Mouse (Mus musculus): Measurements from ENCODE around the gene Rnf40. TPM values are rescaled to one million over a fixed set of nuclear protein-coding genes. Genes with fewer than 3 reads are reported as not detected.
A peak's percentile ranks its signal among the peaks of the same experiment; 100 is the strongest.

The Rnf40 gene
- 37.5 and 46.3 TPM in 2 replicates for polyA plus RNA-seq (2016; fragmentation: Nextera tagmentation; extraction: Ambion mirVana)

DNA sequence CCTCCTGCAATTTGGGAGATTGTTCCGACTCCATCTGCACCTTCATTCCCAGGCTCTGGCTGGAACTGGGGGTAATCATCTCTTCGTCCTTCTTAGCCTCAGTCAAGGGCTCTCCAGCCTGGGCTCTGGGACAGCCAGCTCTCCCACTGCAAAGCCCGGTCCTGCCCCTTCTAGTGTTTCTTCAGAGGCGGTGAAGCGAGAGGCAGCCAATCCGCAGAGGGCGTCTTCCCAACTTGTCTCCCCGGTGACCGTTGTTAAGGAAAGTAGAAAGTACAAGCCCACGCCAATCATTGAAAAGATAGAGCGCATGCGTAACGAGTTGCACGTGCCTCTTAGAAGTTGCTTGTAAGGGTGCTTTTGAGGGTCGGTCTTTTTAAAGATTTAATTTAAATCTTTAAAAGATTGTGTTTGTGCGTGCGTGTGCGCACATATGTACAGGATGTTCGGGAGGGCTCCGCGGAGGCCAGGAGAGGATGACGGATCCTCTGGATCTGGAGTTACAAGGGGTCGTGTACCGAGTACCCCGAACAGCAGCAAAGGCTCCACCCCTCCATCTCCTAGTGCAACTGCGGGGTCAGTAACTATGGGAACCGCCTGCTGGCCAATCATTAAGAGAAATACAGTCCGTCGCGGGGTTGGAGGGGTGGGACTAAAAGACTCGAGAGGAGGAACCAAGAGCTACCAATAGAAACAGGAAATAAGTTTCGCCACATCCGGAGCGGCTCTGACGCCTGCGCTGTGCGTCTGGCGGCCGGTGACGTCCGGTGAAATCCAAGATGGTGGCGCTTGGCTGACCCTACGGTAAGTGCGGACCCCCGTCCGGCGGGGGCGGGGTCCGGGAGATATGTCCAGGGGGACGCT, at the start of gene Rnf40, which contains the start of gene Ccdc189:
TSS of gene Rnf40 (plus strand) at position 757 of the 861 bp plus-strand sequence.
TSS of gene Ccdc189 (minus strand) at position 585 of the 861 bp plus-strand sequence.
- Histone ChIP-seq H3K9me3 (no peaks in the 10 kb centered on the region), H3K27me3 (ENCODE audit: insufficient read depth, poor library complexity, severe bottlenecking) (no peaks in the 10 kb centered on the region), H3K27ac (peak within 1 kb of the TSS; percentile 92), H3K4me1 (peaks cover 29% of the 10 kb centered on the region), H3K4me3 (peak within 1 kb of the TSS; percentile 85), H3K36me3 (peaks cover 63% of the 10 kb centered on the region)
- peak; percentile 99 for DNase-seq (ENCODE audit: low spot score)
- whole genome bisulfite sequencing = under 1% methylated on average over 50 of the region's 50 CpGs

DNA sequence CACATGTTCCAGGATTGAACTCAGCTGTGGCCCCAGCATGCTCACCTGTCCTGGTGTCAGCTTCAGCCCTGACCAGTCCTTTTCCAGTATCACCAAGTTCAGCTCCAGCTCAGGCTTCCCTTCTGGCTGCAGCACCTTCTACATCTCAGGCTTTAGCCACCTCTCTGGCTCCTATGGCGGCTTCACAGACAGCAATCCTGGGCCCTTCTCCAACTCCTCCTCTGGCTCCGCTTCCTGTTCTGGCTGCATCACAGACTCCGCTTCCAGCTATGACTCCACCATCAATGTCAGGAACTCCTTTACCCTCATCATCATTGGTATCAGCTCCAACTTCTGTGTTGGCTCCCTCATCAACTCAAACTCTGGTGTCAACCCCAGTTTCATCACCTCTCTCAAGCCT, 46.9 kb upstream of the Rnf40 start:
- DNase-seq (ENCODE audit: low spot score) = no peak
- Histone ChIP-seq H3K4me3 (no peak overlapping the region), H3K27ac (no peak overlapping the region), H3K27me3 (ENCODE audit: insufficient read depth, poor library complexity, severe bottlenecking) (no peaks in the 10 kb centered on the region), H3K9me3 (no peaks in the 10 kb centered on the region), H3K4me1 (no peaks in the 10 kb centered on the region), H3K36me3 (peaks cover 100% of the 10 kb centered on the region)
- whole genome bisulfite sequencing = 99% methylated on average over 3 of the region's 3 CpGs

DNA sequence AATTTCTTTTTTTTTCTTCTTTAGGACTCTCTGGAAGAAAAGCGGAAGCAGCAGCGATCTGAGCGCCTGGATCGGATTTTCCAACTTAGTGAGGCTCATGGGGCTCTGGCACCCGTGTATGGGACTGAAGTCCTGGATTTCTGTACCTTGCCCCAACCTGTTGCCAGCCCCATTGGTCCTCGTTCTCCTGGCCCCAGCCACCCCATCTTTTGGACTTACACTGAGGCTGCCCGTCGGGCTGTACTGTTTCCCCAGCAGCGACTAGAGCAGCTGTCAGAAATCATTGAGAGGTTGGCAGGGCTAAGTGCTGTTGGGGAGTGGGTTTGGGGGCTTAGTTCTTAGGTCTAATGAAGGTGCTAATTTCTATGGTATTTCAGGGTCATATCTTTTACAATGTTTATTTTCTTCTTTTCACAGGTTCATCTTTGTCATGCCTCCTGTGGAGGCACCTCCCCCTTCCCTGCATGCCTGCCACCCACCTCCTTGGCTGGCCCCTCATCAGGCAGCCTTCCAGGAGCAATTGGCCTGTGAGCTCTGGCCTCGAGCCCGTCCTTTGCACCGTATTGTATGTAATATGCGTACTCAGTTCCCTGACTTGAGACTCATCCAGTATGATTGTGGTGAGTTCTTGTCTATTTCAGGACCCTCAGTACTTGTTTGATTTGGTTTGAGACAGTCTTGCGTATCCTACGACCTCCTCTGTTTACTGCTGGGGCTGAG, 39.3 kb upstream of the Rnf40 start:
- Histone ChIP-seq H3K36me3 (peaks cover 87% of the 10 kb centered on the region), H3K27me3 (ENCODE audit: insufficient read depth, poor library complexity, severe bottlenecking) (no peaks in the 10 kb centered on the region), H3K27ac (no peak overlapping the region), H3K4me1 (no peaks in the 10 kb centered on the region), H3K4me3 (no peak overlapping the region), H3K9me3 (no peaks in the 10 kb centered on the region)
- no peak for DNase-seq (ENCODE audit: low spot score)
- 92% methylated on average over 15 of the region's 15 CpGs for WGBS

DNA sequence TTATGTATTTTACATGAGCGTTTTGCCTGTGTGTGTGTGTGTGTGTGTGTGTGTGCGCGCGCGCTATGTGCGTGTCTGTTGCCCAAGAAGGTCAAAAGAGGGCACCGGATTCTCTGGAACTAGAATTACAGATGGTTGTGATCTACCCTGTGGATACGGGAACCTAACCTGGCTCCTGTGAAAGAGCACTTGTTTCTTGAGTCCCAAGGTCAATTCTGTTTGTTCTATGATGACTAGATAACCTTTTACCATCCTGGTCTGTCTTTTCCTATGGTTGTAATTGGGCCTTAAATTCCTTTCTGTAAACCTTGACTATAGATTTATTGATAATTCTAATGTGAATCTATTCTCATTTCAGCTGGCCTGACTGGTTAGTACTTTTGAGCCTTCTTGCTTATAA, 37.0 kb upstream of the Rnf40 start:
- no peak for DNase-seq (ENCODE audit: low spot score)
- Histone ChIP-seq H3K4me3 (no peak overlapping the region), H3K4me1 (no peaks in the 10 kb centered on the region), H3K36me3 (peaks cover 87% of the 10 kb centered on the region), H3K9me3 (no peaks in the 10 kb centered on the region), H3K27me3 (ENCODE audit: insufficient read depth, poor library complexity, severe bottlenecking) (no peaks in the 10 kb centered on the region), H3K27ac (no peak overlapping the region)
- WGBS = 96% methylated on average over 8 of the region's 8 CpGs

DNA sequence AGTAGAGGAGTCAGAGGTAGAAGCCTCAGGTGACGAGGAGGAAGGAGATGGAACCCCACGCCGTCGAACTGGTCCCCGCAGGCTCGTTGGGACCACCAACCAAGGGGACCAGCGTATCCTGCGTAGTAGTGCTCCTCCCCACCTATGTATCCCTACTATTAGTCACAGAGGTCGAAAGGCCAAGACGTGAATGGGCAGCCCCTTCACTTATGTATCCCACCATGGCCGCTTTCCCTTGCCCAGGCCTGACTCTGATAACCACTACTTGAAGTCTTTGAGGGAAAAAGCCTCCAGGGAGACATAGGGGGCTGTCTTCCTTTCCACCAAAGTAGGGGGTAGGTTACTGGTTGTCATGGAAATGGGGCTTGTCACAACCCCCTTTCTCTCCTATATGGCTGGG, 28.0 kb upstream of the Rnf40 start:
- Histone ChIP-seq H3K36me3 (peaks cover 83% of the 10 kb centered on the region), H3K4me3 (no peak overlapping the region), H3K27ac (no peak overlapping the region), H3K9me3 (no peaks in the 10 kb centered on the region), H3K4me1 (peaks cover 5% of the 10 kb centered on the region; the same call in 1 of the 2 replicates), H3K27me3 (ENCODE audit: insufficient read depth, poor library complexity, severe bottlenecking) (no peaks in the 10 kb centered on the region)
- WGBS = 94% methylated on average over 11 of the region's 11 CpGs
- DNase-seq (ENCODE audit: low spot score) = no peak

DNA sequence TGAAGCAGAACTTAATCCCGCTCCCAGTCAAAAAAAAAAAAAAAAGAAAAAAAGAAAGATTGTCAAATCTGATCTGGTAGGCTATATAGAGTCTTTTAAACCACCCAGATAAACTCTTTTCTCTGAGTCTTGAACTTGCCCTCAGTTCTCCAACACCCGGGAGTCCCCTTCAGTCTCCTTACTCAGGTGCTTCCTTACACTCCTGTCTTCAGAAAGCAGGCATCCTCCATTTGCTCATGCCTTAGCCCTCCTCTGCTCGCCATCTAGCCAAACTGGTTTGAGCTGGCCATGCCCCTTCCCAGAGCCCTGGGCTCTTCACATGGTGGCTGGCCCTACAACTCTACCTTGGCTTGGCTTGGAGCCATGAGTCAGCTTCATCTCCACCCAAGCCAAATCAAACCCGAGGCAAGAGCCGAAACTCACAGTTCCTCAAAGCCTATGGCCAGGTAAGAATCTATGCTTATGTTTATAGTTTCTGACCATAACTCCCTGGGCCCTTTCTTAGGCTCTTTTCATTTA, 27.2 kb upstream of the Rnf40 start, which contains the start of gene Tmem265:
TSS of gene Tmem265 (plus strand) at position 51 of the 519 bp plus-strand sequence.
- Histone ChIP-seq H3K4me1 (peaks cover 5% of the 10 kb centered on the region; the same call in 1 of the 2 replicates), H3K4me3 (no peak within 1 kb of the TSS), H3K27me3 (ENCODE audit: insufficient read depth, poor library complexity, severe bottlenecking) (no peaks in the 10 kb centered on the region), H3K36me3 (peaks cover 82% of the 10 kb centered on the region), H3K27ac (no peak within 1 kb of the TSS), H3K9me3 (no peaks in the 10 kb centered on the region)
- no peak for DNase-seq (ENCODE audit: low spot score)
- WGBS = 91% methylated on average over 5 of the region's 5 CpGs

GRCm38 (mm10) chr7:127564381-127565150, 24.0 kb upstream of the Rnf40 start:
- Histone ChIP-seq H3K4me3 (no peak overlapping the region), H3K36me3 (peaks cover 69% of the 10 kb centered on the region), H3K9me3 (no peaks in the 10 kb centered on the region), H3K27me3 (ENCODE audit: insufficient read depth, poor library complexity, severe bottlenecking) (no peaks in the 10 kb centered on the region), H3K27ac (no peak overlapping the region), H3K4me1 (peaks cover 5% of the 10 kb centered on the region; the same call in 1 of the 2 replicates)
- WGBS = 87% methylated on average over 6 of the region's 6 CpGs
- no peak for DNase-seq (ENCODE audit: low spot score)

- Histone ChIP-seq H3K36me3 (peaks cover 29% of the 10 kb centered on the region), H3K4me3 (peak within 1 kb of the TSS; percentile 96), H3K27me3 (ENCODE audit: insufficient read depth, poor library complexity, severe bottlenecking) (no peaks in the 10 kb centered on the region), H3K4me1 (peaks cover 19% of the 10 kb centered on the region), H3K27ac (peak within 1 kb of the TSS; percentile 92), H3K9me3 (no peaks in the 10 kb centered on the region)
- under 1% methylated on average over 17 of the region's 17 CpGs for WGBS
- DNase-seq (ENCODE audit: low spot score) = peak; percentile 99
Observed at GRCm38 (mm10) chr7:127572895-127573471, 15.6 kb upstream of the Rnf40 start, which contains the start of gene Phkg2. Gene Phkg2 (plus strand): TSS chr7:127573340.

GRCm38 (mm10) chr7:127573503-127574008, 15.0 kb upstream of the Rnf40 start:
- H3K4me1 ChIP-seq = peaks cover 19% of the 10 kb centered on the region
- H3K4me3 ChIP-seq = peak overlapping the region; percentile 96
- no peaks in the 10 kb centered on the region for H3K9me3 ChIP-seq
- no peaks in the 10 kb centered on the region for H3K27me3 ChIP-seq (ENCODE audit: insufficient read depth, poor library complexity, severe bottlenecking)
- peaks cover 34% of the 10 kb centered on the region for H3K36me3 ChIP-seq
- whole genome bisulfite sequencing = under 1% methylated on average over 27 of the region's 28 CpGs
- peak overlapping the region; percentile 92 for H3K27ac ChIP-seq
- DNase-seq (ENCODE audit: low spot score) = peak; percentile 74

DNA sequence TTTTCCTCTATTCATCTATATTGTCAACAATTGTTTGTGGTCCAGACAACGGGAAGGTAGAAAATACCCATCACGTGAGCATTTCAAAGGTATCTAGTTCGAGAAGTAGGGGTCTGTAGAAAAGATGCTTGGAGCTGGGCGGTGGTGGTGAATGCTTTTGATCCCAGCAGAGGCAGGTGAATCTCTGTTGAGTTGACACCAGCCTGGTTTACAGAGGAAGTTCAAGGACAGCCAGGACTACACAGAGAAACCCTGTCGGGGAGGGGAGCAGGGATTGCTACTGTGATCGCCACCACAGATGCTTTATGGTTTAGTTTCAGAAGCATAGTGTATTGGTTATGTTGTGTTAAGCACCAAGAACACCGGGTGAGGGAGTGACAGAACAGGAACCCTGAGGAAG, 14.5 kb upstream of the Rnf40 start:
- Histone ChIP-seq H3K4me3 (peak overlapping the region; percentile 96), H3K27ac (peak overlapping the region; percentile 92), H3K27me3 (ENCODE audit: insufficient read depth, poor library complexity, severe bottlenecking) (no peaks in the 10 kb centered on the region), H3K4me1 (peaks cover 19% of the 10 kb centered on the region), H3K36me3 (peaks cover 34% of the 10 kb centered on the region), H3K9me3 (no peaks in the 10 kb centered on the region)
- no peak for DNase-seq (ENCODE audit: low spot score)
- WGBS = 24% methylated on average over 7 of the region's 7 CpGs

DNA sequence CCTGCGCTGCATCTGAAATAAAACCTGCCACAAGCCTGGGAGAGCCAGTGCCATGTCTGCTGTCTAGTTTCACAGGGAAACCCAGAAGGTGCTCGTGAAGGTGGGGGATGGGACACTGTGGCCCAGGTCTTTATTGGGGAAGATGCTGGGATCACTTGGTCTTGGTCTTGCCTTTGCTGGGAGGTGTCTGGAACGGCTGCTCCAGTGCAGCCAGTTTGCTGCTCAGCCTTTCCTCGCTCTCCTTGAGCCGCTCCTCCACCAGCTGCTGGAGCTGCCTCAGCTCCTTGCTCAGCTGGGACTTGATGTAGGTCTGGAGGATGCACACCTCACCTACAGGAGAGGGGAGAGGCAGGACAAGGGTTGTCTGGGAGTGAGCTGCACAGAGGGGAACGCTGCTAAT, 5.3 kb upstream of the Rnf40 start:
- Histone ChIP-seq H3K27me3 (ENCODE audit: insufficient read depth, poor library complexity, severe bottlenecking) (no peaks in the 10 kb centered on the region), H3K4me1 (peaks cover 15% of the 10 kb centered on the region), H3K27ac (no peak overlapping the region), H3K4me3 (no peak overlapping the region), H3K36me3 (peaks cover 70% of the 10 kb centered on the region), H3K9me3 (no peaks in the 10 kb centered on the region)
- no peak for DNase-seq (ENCODE audit: low spot score)
- WGBS = 90% methylated on average over 6 of the region's 6 CpGs

- DNase-seq (ENCODE audit: low spot score) = no peak
- Histone ChIP-seq H3K36me3 (peaks cover 61% of the 10 kb centered on the region), H3K4me3 (no peak overlapping the region), H3K27me3 (ENCODE audit: insufficient read depth, poor library complexity, severe bottlenecking) (no peaks in the 10 kb centered on the region), H3K4me1 (peaks cover 25% of the 10 kb centered on the region), H3K27ac (no peak overlapping the region), H3K9me3 (no peaks in the 10 kb centered on the region)
- 89% methylated on average over 7 of the region's 7 CpGs for WGBS
Observed at GRCm38 (mm10) chr7:127585031-127585430, 3.5 kb upstream of the Rnf40 start.

Measured in heart, embryonic 10.5 days (tissue).